Mouse (Mus musculus): Measurements from ENCODE around the gene Abhd5.

- TF ChIP-seq TCF12 (IDR thresholded peaks at IDR 0.05; ENCODE audit: low read depth, low read length) (no peak), TAL1 (IDR thresholded peaks at IDR 0.05; ENCODE audit: low read length) (no peak), POLR2A (IDR thresholded peaks at IDR 0.05; ENCODE audit: control insufficient read depth in 1 of 2, insufficient read depth in 1 of 2, low read depth in 1 of 2, low read length in 2 of 2, poor library complexity in 1 of 2) (no peak), CTCF (IDR thresholded peaks at IDR 0.05 in 2 of 3, conservative IDR thresholded peaks at IDR 0.05 in 1 of 3; ENCODE audit: control insufficient read depth in 1 of 3, insufficient read depth in 1 of 3, low read depth in 2 of 3, low read length in 3 of 3, poor library complexity in 1 of 3, severe bottlenecking in 1 of 3) (no peak), MAX (IDR thresholded peaks at IDR 0.05; ENCODE audit: low read length) (no peak), BHLHE40 (IDR thresholded peaks at IDR 0.05; ENCODE audit: borderline replicate concordance, low read depth, low read length) (no peak), POLR2AphosphoS5 (IDR thresholded peaks at IDR 0.05; ENCODE audit: borderline replicate concordance, low read depth, low read length) (no peak)
Observed at GRCm38 (mm10) chr9:122364171-122364570, 12.8 kb downstream of the Abhd5 start.

All from MEL (cell line).